Mouse (Mus musculus): ENCODE measurements around the gene Taf9. TPM values are rescaled to one million over a fixed set of nuclear protein-coding genes. Genes with fewer than 3 reads are reported as not detected.

The Taf9 gene
- total and polyA plus RNA-seq, 2 experiments from 2014 or later = 34.7 to 42.8 TPM

DNA sequence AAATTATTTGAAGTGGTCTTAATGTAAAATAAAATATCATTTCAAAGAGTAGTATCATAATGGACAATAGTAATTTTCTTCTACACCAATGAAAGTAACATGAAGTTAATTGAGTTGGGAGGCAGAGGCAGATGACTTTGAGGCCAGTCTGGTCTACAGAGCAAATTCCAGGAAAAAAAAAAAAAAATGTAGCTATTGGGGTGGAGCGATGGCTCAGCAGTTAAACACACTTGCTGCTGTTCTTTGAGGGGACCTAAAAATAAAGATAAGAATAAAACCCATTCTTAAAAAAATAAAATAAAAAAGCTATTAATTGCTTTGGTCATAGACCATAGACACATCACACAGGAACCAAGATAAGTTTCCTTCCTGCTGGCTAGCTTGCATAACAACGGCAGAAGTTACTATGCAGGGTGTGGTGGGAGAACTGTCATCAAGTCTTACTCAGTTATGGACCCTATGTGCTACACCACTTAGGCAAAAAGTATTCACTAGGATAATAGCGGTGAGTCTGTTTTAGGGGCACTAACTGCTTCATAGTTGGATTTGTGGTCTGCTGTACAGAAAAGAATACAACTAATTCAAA lies 17.2 kb upstream of the Taf9 start:
- no peak for ATAC-seq
- WGBS = 94% methylated on average over 3 of the region's 3 CpGs
- no peak for TF ChIP-seq CTCF (IDR thresholded peaks at IDR 0.05; ENCODE audit: low read depth)
- H3K9me3 ChIP-seq (ENCODE audit: low read length) = no peaks in the 10 kb centered on the region
- H3K36me3 ChIP-seq (ENCODE audit: insufficient read depth, low read length) = peaks cover 31% of the 10 kb centered on the region
- H3K4me3 ChIP-seq (ENCODE audit: low read length) = no peak overlapping the region
- no peak overlapping the region for H3K4me2 ChIP-seq (ENCODE audit: low read depth, low read length)
- DNase-seq (ENCODE audit: low spot score) = no peak
- H3K4me1 ChIP-seq (ENCODE audit: insufficient read depth, low read length) = no peaks in the 10 kb centered on the region
- H3K9ac ChIP-seq (replicated peaks; ENCODE audit: low read length) = no peak overlapping the region
- no peaks in the 10 kb centered on the region for H3K27me3 ChIP-seq (ENCODE audit: insufficient read depth, low read length)
- H3K27ac ChIP-seq = no peak overlapping the region

DNA sequence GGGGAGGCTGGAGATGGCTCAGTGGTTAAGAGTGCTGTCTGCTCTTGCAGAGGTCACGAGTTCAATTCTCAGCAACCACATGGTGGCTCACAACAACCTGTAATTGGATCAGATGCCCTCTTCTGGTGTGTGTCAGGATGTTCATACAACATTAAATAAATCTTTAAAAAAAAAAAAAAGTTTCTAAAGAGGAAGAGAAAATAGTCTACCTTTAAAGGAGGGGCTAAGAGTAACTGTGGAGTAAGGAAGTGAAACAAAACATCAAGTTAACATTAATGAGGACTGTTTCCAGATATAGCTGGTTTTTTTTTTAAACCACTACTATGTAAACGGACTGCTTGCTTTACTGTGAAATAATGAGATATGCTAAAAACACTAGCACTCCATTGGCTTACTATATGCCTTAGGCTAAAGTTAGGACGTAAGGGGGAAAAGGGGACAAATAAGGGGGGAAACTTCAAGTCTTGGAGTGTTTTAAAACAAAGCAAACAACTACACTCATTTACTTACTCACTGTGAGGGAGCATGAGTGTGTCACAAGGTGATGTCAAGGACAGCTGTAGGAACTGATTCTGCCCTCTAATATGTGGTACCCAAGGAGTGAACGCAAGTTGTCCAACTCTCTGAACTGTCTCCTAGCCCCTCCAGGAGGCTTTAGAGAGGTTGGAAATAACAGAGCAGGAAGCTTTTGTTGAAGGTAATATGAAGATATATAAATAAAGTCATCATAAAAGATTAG lies 8.7 kb upstream of the Taf9 start:
- ATAC-seq (no peak), DNase-seq (ENCODE audit: low spot score) (no peak)
- WGBS = 95% methylated on average over 4 of the region's 4 CpGs
- no peaks in the 10 kb centered on the region for H3K9me3 ChIP-seq (ENCODE audit: low read length)
- no peaks in the 10 kb centered on the region for H3K27me3 ChIP-seq (ENCODE audit: insufficient read depth, low read length)
- H3K36me3 ChIP-seq (ENCODE audit: insufficient read depth, low read length) = peaks cover 36% of the 10 kb centered on the region
- no peak overlapping the region for H3K9ac ChIP-seq (replicated peaks; ENCODE audit: low read length)
- H3K4me3 ChIP-seq (ENCODE audit: low read length) = no peak overlapping the region
- no peak overlapping the region for H3K4me2 ChIP-seq (ENCODE audit: low read depth, low read length)
- no peak overlapping the region for H3K27ac ChIP-seq
- H3K4me1 ChIP-seq (ENCODE audit: insufficient read depth, low read length) = no peaks in the 10 kb centered on the region
- TF ChIP-seq CTCF (IDR thresholded peaks at IDR 0.05; ENCODE audit: low read depth) = no peak

DNA sequence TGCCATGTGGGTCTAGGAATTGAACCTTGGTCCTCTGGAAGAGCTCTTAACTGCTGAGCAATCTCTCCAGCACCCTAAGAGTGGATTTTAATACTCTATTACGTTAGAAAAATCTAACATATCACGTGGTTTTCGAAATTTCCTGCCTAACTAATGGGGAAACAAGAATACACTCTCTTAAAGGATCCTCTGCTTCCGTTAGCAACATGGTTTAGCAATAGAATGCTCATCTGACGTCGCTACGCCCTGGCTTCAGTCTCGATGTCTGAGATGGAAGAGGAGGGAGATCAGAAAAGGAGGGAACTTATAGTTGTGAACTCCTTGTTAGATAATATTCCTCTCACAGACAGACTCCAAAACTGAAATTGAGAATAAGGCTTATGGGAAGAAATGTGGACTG lies 3.2 kb upstream of the Taf9 start:
- H3K9ac ChIP-seq (replicated peaks; ENCODE audit: low read length) = no peak overlapping the region
- no peaks in the 10 kb centered on the region for H3K9me3 ChIP-seq (ENCODE audit: low read length)
- peaks cover 25% of the 10 kb centered on the region for H3K36me3 ChIP-seq (ENCODE audit: insufficient read depth, low read length)
- no peak for TF ChIP-seq CTCF (IDR thresholded peaks at IDR 0.05; ENCODE audit: low read depth)
- peaks cover 5% of the 10 kb centered on the region; the same call in 1 of the 2 replicates for H3K4me1 ChIP-seq (ENCODE audit: insufficient read depth, low read length)
- no peak overlapping the region for H3K27ac ChIP-seq
- no peak overlapping the region for H3K4me2 ChIP-seq (ENCODE audit: low read depth, low read length)
- no peak overlapping the region for H3K4me3 ChIP-seq (ENCODE audit: low read length)
- ATAC-seq (no peak), DNase-seq (ENCODE audit: low spot score) (no peak)
- 96% methylated on average over 8 of the region's 8 CpGs for WGBS
- H3K27me3 ChIP-seq (ENCODE audit: insufficient read depth, low read length) = no peaks in the 10 kb centered on the region

DNA sequence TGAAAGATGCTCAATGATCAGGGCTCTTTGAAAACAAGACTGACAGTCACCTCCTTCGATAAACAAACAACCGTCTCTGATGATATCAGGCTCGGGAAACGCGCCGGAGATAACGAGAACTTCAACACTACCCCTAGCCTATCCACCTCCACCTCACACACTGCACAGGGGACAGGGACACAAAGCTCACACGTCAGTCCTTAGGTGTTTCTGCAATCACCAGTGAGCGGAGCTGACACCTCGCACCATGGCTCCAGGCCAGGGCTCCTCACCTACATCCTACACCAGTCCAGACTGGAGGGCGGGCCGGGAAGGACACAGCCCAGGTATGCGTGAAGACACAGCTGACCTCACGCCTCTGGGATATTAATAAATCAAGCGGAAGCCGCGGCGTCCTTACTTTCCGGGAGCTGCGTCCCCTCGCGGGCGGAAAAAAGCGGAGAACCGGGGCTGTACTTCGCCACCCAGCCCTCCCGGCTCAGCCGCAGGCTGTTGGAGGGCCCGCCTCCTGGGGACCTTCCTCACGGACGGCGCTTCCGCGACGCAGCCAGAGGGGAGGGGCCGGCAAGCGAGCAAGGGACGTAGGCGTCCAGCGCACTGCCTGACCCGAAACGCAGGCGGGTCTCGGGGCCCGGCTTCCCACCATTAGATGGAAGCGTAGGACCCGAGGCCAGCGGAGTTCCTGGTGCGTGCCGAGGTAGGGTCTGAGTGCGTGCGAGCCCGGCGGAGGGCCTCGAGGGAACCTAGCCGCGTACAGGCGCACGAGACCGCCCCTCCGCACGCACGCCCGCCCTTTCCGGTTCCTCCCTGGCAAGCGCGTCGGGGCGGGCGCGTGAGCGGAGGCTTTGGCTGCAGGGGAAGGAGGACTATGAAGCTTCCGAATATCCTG lies 585 bp upstream of the Taf9 start, which contains the start of the genes Ak6 and Rad17:
Gene Ak6 (plus strand): TSS at position 430 of the 889 bp plus-strand sequence.
Gene Rad17 (minus strand): TSS at position 502 of the 889 bp plus-strand sequence.
- Histone ChIP-seq H3K27me3 (ENCODE audit: insufficient read depth, low read length) (no peaks in the 10 kb centered on the region), H3K4me3 (ENCODE audit: low read length) (peak within 1 kb of the TSS; percentile 87), H3K4me2 (ENCODE audit: low read depth, low read length) (peak within 1 kb of the TSS; percentile 75), H3K9me3 (ENCODE audit: low read length) (no peaks in the 10 kb centered on the region), H3K9ac (replicated peaks; ENCODE audit: low read length) (peak within 1 kb of the TSS; percentile 89), H3K36me3 (ENCODE audit: insufficient read depth, low read length) (peaks cover 13% of the 10 kb centered on the region; the same call in 1 of the 2 replicates), H3K4me1 (ENCODE audit: insufficient read depth, low read length) (peaks cover 5% of the 10 kb centered on the region; the same call in 1 of the 2 replicates), H3K27ac (peak within 1 kb of the TSS; percentile 98)
- ATAC-seq = peak; percentile 98
- peak; percentile 41; the same call in 1 of the 2 replicates for TF ChIP-seq CTCF (IDR thresholded peaks at IDR 0.05; ENCODE audit: low read depth)
- WGBS = under 1% methylated on average over 70 of the region's 73 CpGs
- DNase-seq (ENCODE audit: low spot score) = peak; percentile 96

DNA sequence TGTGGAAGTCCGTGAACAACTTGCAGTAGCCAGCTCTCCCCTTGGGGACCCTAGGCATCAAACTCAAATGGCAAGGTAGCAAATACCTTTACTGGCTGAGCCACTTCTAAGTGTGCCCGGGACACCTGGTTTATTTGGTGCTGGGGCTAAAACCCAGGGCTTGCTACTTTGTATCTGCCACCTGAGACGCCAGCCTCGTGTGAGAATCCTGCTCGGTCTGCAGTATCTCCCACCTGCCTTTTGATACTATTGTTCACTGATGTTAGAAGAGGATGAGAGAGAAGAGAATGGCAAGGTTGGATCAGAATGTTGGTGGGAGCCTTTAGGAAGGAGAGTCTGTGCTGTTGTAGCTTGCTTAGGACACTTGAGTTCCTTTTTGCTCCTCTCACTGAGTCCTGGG lies 6.7 kb downstream of the Taf9 start:
- no peak for TF ChIP-seq CTCF (IDR thresholded peaks at IDR 0.05; ENCODE audit: low read depth)
- WGBS = 94% methylated on average over 5 of the region's 5 CpGs
- H3K36me3 ChIP-seq (ENCODE audit: insufficient read depth, low read length) = peaks cover 5% of the 10 kb centered on the region; the same call in 1 of the 2 replicates
- DNase-seq (ENCODE audit: low spot score) (no peak), ATAC-seq (no peak)
- no peak overlapping the region for H3K9ac ChIP-seq (replicated peaks; ENCODE audit: low read length)
- no peak overlapping the region for H3K27ac ChIP-seq
- no peak overlapping the region for H3K4me3 ChIP-seq (ENCODE audit: low read length)
- no peak overlapping the region for H3K4me2 ChIP-seq (ENCODE audit: low read depth, low read length)
- H3K9me3 ChIP-seq (ENCODE audit: low read length) = no peaks in the 10 kb centered on the region
- H3K4me1 ChIP-seq (ENCODE audit: insufficient read depth, low read length) = no peaks in the 10 kb centered on the region
- H3K27me3 ChIP-seq (ENCODE audit: insufficient read depth, low read length) = no peaks in the 10 kb centered on the region

GRCm38 (mm10) chr13:100659864-100660456 lies 8.6 kb downstream of the Taf9 start:
- Histone ChIP-seq H3K4me3 (ENCODE audit: low read length) (no peak overlapping the region), H3K36me3 (ENCODE audit: insufficient read depth, low read length) (no peaks in the 10 kb centered on the region), H3K4me2 (ENCODE audit: low read depth, low read length) (no peak overlapping the region), H3K27me3 (ENCODE audit: insufficient read depth, low read length) (no peaks in the 10 kb centered on the region), H3K9me3 (ENCODE audit: low read length) (no peaks in the 10 kb centered on the region), H3K4me1 (ENCODE audit: insufficient read depth, low read length) (no peaks in the 10 kb centered on the region), H3K9ac (replicated peaks; ENCODE audit: low read length) (no peak overlapping the region), H3K27ac (no peak overlapping the region)
- TF ChIP-seq CTCF (IDR thresholded peaks at IDR 0.05; ENCODE audit: low read depth) = peak; percentile 91
- peak; percentile 49; the same call in 1 of the 2 replicates for ATAC-seq
- WGBS = 48% methylated on average over 4 of the region's 4 CpGs
- peak; percentile 86 for DNase-seq (ENCODE audit: low spot score)
